Mouse (Mus musculus): ENCODE data around the gene Abca4.

- TF ChIP-seq CTCF (IDR thresholded peaks at IDR 0.05; ENCODE audit: borderline replicate concordance, extremely low read depth, insufficient read depth, insufficient read length) (no peak), POLR2A (IDR thresholded peaks at IDR 0.05; ENCODE audit: borderline replicate concordance, extremely low read depth, insufficient read depth, insufficient read length, poor library complexity, severe bottlenecking) (no peak)
Observed at GRCm38 (mm10) chr3:122210846-122211245, 166.6 kb downstream of the Abca4 start.

All from brain, embryonic 14.5 days (tissue).